Mouse (Mus musculus) left cerebral cortex, postnatal 10 days (tissue): ENCODE data around the gene Ampd2. TPM values are rescaled to one million over a fixed set of nuclear protein-coding genes. Genes with fewer than 3 reads are reported as not detected.

ENCODE experiments used
- DNase-seq, 2 experiments: peaks; one replicate each; pipeline ENCODE4 v3.0.0; 2021 to 2022; ENCODE audit warnings: low spot score in 2 of 2, mixed read lengths in 1 of 2; ENCODE audit errors: extremely low spot score in 1 of 2
- intact Hi-C: fragments of 180-260 bp; cut with DNase I; formaldehyde crosslinking; loops from one replicate; pipeline ENCODE4 v1.15.1; 2025
- total RNA-seq, 2 experiments: library from RNA; stranded (reverse); gene quantifications; 2 replicates each; pipeline ENCODE4 v1.2.3; 2021

The Ampd2 gene
- total RNA-seq, 2 experiments from 2014 or later = 51.8 to 53.7 TPM

DNA sequence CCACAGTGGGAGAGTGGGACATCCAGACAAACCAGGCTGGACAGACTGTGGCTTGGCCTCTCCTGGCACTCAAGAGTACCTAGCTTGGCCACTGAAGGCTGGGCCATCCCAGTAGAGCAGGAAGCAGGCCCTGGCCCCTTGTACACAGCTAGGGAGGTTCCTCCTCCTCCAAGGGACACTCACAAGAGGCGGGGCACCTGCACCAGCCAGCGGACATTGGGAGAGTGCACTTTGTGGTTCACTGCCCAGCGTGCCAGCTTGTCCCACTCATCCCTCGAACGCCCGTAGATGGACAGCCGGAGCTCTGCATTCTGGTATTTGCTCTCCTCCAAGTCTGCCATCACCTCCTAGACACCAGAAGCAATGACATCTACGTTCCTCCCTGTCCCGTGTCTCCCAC, 9.6 kb downstream of the Ampd2 start:
- intact Hi-C loops = no loop called here

DNA sequence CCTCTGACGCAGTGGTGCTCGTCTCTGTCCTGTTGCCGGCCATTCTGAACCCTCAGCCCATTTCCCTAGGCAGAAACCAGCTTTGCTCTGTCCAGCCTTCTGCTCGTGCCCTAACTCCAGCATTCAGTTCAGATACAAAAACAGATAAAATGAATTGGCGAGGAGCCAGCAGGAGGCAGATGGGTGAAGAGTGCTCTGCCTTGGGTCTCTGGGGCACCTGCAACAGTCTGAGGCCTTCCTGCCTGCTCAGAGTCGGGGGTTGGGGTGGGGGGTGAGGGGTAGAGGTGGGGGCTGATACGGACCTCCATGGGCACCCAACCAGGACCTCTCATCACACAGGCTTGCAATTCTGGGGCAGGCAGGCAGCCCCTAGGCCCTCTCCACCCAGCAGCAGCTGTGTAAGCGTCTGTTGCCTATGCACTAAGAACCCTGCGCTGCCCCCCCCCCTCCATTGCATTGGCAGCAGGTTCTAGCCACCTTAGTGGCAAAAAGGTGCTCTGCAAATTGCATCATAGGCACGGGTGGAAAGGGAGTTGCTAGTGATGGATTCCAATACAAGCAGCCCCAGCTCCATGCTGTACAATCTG, 13.4 kb downstream of the Ampd2 start:
- intact Hi-C loops = loop anchor here (5.0 kb wide), 1 partner anchor 74 kb away; the partner anchor contains the start of gene Gnai3
- DNase-seq = no peak

More for the DNA sequence above, 9.6 kb downstream of the Ampd2 start:
- DNase-seq = no peak

GRCm38 (mm10) chr3:108070295-108071293, 15.9 kb downstream of the Ampd2 start:
- intact Hi-C loops = loop anchor here (5.0 kb wide), 1 partner anchor 77 kb away; the partner anchor contains the start of gene Gnai3

DNA sequence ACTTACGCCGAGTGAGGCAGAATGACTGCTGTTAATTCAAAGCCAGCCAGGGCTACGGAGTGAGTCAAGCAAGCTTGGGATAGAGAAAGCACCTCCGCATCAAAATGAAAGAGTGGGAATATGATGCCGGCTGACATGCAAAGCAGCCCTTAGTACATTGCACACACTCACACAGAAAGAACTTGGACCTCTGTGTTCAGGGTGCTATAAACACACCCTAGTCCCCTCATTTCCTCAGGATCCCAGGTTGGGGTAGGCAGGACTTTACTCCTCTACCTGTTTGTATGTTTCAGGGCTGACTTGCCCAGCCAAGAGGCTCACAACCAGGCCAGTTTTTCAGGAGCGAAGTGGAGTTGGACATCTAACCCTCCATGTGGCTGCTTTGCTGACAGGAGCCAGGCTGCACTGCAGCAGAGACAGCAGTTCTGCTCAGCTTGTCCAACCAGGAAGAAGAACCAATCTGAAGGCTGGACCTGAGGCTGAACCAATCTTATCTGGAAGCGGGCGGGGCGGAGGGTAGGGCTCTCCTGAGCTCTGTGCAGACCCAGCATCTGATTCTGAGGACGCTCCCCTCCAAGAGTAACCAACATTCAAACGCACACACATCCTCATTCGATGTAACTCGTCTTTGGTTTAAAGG, 17.1 kb downstream of the Ampd2 start:
- DNase-seq = no peak
- intact Hi-C loops = no loop called here

More at GRCm38 (mm10) chr3:108070295-108071293, 15.9 kb downstream of the Ampd2 start:
- DNase-seq = peak in 1 of 2 experiments; percentile 66

- intact Hi-C loops = no loop called here
- no peak for DNase-seq
These were observed 17.6 kb downstream of the Ampd2 start for GRCm38 (mm10) chr3:108068826-108069225.

- no peak for DNase-seq
- intact Hi-C loops = no loop called here
These were observed 19.0 kb downstream of the Ampd2 start for GRCm38 (mm10) chr3:108067370-108067934.

- DNase-seq = no peak
- intact Hi-C loops = no loop called here
These were observed 20.9 kb downstream of the Ampd2 start for GRCm38 (mm10) chr3:108065551-108065950.

DNA sequence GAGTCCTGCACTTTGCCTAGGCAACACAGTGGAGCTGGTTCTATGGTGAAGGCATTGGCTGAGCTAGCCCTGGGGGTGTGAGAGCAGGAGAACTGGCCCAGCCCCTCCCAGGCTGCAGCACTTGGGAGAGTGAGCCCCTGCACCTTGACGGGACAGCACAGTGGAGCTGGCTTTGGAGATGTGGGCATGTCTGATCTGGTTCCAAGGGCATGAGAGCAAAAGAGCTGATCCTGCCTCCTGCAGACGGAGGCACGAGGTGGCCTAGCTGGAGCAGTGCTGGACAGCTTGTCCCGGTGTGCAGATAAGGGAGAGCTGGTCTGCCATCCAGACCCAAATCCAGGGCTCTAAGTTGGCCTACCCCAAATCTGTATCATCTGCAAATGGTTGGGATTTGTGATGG, 21.8 kb downstream of the Ampd2 start:
- DNase-seq = no peak
- intact Hi-C loops = loop anchor here (5.0 kb wide), 2 partner anchors 147 to 367 kb away; partner anchors contain the start of gene Ahcyl1

DNA sequence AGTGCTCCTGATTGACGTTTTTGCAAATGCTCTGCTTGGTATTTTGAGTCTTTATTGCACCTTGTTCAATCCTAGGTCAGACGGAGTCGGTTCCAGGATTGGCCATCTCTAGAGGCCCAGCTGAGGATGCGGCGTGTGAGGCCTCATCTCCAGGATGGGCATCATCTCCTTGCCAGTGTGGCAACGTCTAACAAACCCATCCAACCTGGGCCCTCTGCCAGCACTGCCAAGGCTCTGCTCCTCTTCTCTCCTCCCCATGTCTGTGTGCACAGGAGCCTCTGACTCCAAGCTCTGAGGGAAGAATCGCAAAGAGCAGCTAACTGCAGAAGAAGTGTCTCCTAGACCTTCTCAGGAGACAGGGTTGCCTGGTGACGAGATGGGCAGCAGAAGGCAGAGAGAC, 23.8 kb downstream of the Ampd2 start:
- no peak for DNase-seq
- intact Hi-C loops = loop anchor here (5.0 kb wide), 2 partner anchors 145 to 365 kb away; partner anchors contain the start of gene Ahcyl1

DNA sequence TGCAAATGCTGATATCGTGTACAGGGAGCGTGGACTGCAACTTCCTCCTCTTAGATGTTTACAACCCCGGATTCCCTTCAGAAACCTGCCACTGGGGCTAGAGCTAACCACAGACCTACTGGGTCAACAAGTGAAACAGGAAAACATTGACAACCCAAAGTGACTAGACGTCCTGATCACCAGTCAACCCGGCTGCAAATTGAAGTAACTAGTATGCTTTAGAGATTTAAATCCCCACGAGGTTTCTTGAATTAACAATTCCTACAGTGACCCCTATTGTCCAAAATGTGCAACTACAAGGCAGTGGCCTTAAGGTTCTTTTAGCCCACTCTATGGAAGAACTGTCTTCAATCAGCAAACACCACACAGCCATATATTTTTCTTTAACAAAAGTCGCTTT, 25.0 kb downstream of the Ampd2 start:
- no peak for DNase-seq
- intact Hi-C loops = loop anchor here (5.0 kb wide), 2 partner anchors 144 to 364 kb away; partner anchors contain the start of gene Ahcyl1

DNA sequence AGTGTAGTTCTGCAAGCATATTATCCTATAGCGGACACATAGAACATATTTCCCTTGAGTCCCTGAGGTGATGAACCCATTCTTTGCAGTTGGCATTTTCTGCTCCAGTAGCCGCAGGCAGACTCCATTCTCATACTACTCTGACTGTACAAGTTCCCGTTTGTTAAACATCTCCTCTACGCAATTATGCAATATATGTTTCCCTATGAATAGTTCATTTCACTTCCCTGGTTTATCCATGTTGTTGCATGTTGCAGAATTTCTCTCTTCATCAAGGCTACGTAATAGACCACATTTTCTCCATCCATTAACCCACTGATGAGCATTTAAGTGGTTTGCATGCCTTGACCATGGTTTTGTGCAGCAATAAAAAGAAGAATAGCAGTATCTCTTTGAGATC, 36.0 kb downstream of the Ampd2 start:
- intact Hi-C loops = no loop called here

DNA sequence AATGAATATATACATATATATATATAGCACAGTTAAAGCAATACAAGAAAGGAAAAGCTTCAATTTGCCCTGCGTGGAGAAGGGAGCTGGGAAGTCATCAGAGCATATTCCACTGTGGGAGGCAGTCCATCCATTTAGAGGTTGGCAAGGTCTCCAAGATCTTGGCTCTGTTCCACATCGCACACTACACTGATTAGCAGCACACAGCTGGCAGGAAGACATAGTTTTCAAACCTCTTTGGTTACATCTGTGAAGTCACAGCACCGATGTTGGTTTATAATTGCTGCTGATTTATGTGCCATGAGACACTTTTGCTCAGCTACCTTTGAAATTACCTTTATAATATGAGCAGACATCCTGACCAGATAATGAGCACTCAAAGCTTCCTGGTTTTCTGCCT, 38.1 kb downstream of the Ampd2 start:
- intact Hi-C loops = loop anchor here (10.0 kb wide), 1 partner anchor 344 kb away; no protein-coding TSS in a partner anchor
- no peak for DNase-seq

More for the DNA sequence above, 36.0 kb downstream of the Ampd2 start:
- no peak for DNase-seq

GRCm38 (mm10) chr3:108046944-108047655, 39.4 kb downstream of the Ampd2 start:
- no peak for DNase-seq
- intact Hi-C loops = loop anchor here (10.0 kb wide), 1 partner anchor 342 kb away; no protein-coding TSS in a partner anchor

DNA sequence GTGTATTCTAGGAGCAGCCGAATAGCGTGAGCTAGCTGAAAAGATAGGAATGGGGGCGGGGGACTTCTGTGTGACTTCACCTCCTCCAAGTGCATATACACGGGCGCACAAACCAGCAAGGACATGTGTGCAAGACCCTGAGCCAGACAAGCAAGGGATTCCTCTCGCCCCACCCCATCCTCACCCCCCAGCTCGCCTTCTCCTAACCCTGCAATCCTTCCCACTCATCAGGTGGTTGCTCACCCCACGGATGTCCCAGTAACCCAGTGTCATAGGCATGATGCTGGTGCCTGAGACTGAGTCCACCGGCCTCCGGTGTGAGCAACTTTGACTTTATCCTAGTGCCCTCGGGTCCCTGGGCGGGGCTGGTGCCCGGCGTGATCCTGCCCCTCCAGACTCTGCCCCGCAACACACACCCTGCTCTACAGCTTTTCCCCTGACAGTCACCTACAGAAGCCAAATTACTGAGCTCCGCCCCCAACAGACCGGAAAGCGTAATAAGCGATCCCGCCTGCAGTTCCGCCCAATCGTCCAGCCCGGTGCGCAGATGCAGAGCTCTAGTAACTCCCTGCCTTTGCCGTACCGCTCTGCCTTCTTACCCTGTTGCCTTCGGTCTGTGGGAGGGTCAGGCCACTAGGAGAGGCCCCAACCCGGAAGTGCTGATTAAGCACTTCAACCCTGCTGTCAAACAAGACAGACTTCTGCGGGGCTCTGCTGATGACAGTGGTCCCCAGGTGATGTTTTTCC, 41.9 kb downstream of the Ampd2 start, which contains the start of gene Gstm4:
Gene Gstm4 (minus strand): TSS at position 501 of the 747 bp plus-strand sequence.
- peak; percentile 78 to 91 for DNase-seq
- intact Hi-C loops = loop anchor here (10.0 kb wide), 1 partner anchor 340 kb away; no protein-coding TSS in a partner anchor

GRCm38 (mm10) chr3:108033156-108033555, 53.3 kb downstream of the Ampd2 start:
- DNase-seq = no peak
- intact Hi-C loops = no loop called here

DNA sequence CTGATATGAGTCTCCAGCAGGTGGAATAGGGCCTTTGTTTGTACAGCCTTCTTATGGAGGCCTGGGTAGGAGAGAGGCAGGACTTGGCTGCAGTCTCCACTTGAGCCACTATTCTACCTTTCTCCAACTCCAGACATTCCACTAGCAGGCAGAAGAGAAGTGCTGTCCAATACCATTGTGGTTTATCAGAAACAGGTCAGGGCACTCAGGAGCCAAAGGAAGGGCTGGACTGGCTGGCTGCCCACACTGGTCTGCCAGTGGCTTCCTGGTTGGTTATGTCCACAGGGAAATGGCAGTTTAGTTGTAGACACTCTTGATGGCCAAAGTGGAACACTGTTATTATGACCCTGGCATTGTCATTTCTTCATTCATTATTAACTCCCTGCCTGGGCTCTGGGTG, 54.3 kb downstream of the Ampd2 start:
- intact Hi-C loops = no loop called here
- DNase-seq = no peak

DNA sequence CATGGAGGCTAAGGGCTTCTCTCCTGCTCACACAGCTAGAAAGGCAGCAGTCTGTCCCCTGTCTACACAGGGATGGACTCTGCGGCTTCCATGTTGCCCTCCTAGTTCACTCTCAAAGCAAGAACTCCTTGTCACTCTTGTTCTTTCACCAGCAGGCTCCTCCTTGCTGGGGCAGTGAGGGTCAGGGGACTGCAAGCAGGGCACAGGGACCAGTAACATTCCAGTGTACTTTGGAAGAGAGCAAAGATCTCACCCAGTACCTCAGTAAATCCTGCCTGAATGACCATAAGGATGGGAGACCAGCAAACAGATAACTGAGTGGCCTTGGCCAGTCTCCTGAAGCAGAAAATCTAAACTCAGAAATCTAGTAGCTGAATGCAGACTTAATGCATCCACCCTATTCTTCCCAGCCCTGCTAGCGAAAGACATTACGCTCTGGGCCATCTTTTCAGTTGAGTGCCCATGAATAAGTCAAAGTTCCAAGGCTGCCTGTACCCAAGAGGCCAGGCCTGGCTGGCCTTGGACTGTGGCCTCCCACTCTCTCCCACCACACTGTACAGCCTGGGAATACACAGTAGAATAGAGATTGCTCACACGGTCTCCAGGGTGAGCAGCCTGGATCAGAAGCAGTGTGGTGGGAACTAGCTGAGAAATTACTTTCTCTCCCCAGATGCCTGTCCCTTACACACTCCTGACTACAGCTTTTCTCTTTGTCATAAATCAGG, 57.6 kb downstream of the Ampd2 start:
- DNase-seq = no peak
- intact Hi-C loops = no loop called here
